Mouse (Mus musculus) heart, embryonic 10.5 days (tissue): Measurements from ENCODE around the gene Ptgs2. TPM values are rescaled to one million over a fixed set of nuclear protein-coding genes. Genes with fewer than 3 reads are reported as not detected.

Experiments used
- microRNA-seq: library from miRNA; unstranded; fragments of <30 nt; microRNA quantifications from one replicate; pipeline ENCODE4, GENCODE M21; 2017
- polyA plus RNA-seq: library from polyadenylated mRNA; unstranded; fragments of >200 nt; fragmentation: Nextera tagmentation; extraction: Ambion mirVana; gene quantifications from 2 replicates; pipeline ENCODE4 v1.2.1, GENCODE M21; 2016

Ptgs2 gene
- polyA plus RNA-seq, 1 experiment from 2014 or later, result 0.49 TPM

Small RNA genes within 50 kb of the gene (microRNA-seq; reads per million reads assigned to microRNA genes)
- not detected for gene Gm44329

Other genes with a start within 250 kb of the Ptgs2 start
- 6.3 and 13.7 TPM in 2 replicates for gene Pla2g4a, start 138.7 kb upstream of the Ptgs2 start, polyA plus RNA-seq
- gene Pdc, start 219.4 kb downstream of the Ptgs2 start, polyA plus RNA-seq, result not detected in 2 replicates